Mouse (Mus musculus) bone marrow macrophage, adult 2 months (primary cell): ENCODE measurements around the gene Mmachc. TPM values are rescaled to one million over a fixed set of nuclear protein-coding genes. Genes with fewer than 3 reads are reported as not detected.

Experiments
- H3K27ac ChIP-seq: 2 replicates; pipeline ENCODE4 v1.5.1; 2012; ENCODE audit warnings: low read depth, low read length; ENCODE audit not compliant: insufficient read depth
- H3K4me1 ChIP-seq: 2 replicates; pipeline ENCODE4 v1.6.1; 2012; ENCODE audit warnings: low read length; ENCODE audit not compliant: control insufficient read depth, insufficient read depth
- H3K4me3 ChIP-seq: 2 replicates; pipeline ENCODE4 v1.5.1; 2012; ENCODE audit warnings: mild to moderate bottlenecking, low read length, moderate library complexity; ENCODE audit not compliant: insufficient read depth
- CTCF ChIP-seq: IDR thresholded peaks from 2 replicates; pipeline ENCODE4 v1.5.1; 2012; ENCODE audit warnings: low read depth, mild to moderate bottlenecking, low read length, moderate library complexity
- POLR2A ChIP-seq: IDR thresholded peaks from 2 replicates; pipeline ENCODE4 v1.6.1; 2012; ENCODE audit warnings: mild to moderate bottlenecking, low read depth, low read length, borderline replicate concordance
- polyA plus RNA-seq: library from polyadenylated mRNA; stranded (reverse); fragments of >200 nt; gene quantifications from 2 replicates; pipeline ENCODE4 v1.2.4, GENCODE M21; 2012; ENCODE audit not compliant: missing spikeins, insufficient read depth, insufficient read length

Gene Mmachc
- polyA plus RNA-seq, 1 experiment = 4.5 TPM

DNA sequence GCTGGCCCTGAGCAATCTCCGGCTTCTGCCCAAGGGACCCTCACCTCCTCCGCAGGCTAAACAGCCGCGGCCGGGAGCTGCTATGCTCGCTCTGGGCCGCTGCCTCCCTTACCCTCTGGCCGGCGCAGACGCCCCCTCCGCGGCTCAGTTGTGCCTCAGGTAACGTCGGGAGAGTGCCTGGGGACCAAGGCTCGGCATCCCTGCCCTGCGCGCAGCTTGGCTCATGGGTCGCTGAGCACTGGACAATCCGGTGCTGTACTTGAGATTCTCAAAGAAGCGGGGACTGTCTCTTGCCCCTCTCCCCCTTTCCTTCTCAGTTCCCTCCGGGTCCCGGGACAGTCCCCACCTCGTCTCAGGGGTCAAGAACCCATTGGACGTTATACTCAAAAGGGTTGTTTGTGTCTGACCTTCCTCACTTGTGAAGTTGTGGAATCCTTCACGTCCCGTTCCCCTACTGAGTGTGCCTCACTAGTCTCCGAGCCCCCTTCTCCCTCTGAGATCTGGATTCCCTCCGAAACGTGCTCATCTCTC, 13.0 kb upstream of the Mmachc start:
- TF ChIP-seq CTCF = no peak
- no peak for TF ChIP-seq POLR2A
- Histone ChIP-seq H3K4me1 (peaks cover 6% of the 10 kb centered on the region), H3K4me3 (peak overlapping the region; percentile 80), H3K27ac (peak overlapping the region; percentile 26)

DNA sequence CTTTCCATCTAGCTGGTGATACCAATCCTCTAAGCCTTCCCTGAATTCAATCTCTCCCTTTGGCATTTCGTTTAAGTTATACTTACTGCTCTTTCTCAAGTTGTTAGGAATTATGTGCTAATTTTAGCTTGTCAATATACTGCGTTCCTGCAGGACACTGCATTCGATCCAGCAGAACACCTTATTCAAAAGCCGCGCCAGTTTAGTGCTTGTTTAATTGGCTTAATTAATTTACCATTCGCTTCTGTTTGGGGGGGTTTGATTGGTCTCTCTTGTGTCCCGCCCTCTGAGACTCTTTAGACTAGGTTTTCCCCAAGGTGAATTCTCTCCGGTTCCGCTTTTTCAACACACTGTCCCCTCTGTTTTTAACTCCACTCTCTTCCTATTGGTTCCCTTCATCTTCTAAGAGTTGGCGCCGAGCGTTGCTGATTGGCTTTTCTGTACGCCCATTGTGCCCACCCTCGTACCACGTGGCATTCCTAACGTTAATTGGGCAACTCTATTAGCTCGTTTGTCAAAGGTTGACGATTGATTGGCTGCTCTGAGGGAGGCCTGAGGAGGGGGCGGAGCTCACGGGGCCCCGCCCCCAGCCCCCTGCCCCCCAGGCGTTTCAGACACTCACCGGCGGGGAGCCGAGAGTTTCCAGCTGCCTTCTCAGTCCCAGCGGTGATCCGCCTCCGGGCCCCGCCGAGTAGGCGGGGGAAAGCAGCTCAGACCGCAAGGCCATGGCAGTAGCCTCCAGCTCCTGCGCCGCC, 12.3 kb upstream of the Mmachc start, which contains the start of gene Tesk2:
Gene Tesk2, plus strand, starts transcription at position 606 of the 755 bp plus-strand sequence.
- H3K4me1 ChIP-seq = peaks cover 6% of the 10 kb centered on the region
- H3K27ac ChIP-seq = peak within 1 kb of the TSS; percentile 26
- H3K4me3 ChIP-seq = peak within 1 kb of the TSS; percentile 80
- TF ChIP-seq CTCF (no peak), POLR2A (no peak)

DNA sequence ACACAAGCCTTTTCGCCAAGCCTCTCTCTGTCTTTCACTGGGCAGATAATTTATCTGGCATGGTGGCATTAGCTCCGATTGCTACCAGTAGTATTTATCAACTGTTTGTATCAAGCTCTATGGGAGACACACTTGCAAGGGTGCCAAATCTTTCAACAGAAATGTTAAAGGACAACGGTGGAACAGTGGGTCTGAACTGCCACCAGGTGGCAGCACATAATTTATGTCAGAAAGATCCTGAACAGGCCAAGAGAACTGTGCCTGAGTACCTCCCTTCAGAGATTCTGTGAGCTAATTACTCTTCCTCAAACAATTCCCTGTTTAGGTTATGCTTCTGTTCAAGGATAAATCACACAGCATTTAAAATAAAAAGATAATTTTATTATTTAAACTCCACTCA, 11.2 kb upstream of the Mmachc start:
- H3K4me1 ChIP-seq = peaks cover 4% of the 10 kb centered on the region
- H3K27ac ChIP-seq = no peak overlapping the region
- TF ChIP-seq POLR2A (no peak), CTCF (no peak)
- H3K4me3 ChIP-seq = no peak overlapping the region

DNA sequence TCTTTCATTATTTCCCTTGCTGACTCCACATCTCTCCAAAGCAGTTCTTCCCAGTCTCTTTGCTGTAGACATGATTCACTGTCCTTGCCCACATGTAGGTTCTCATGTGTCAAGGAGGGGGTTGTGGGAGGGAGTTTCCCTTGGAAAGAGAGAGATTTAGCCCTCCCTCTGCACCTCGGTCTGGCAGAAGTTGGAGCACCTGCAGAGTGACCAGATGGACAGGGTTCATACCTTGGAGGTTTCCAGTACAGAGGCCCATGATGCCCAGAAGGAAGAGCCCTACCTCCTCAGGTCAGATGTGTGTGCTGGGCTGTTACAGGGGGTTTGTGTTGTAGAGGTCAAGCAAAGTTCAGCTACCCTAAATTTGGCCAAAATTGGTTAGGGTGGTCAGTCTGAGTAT, 4.3 kb upstream of the Mmachc start:
- no peak for TF ChIP-seq CTCF
- Histone ChIP-seq H3K4me1 (peaks cover 6% of the 10 kb centered on the region), H3K27ac (no peak overlapping the region), H3K4me3 (no peak overlapping the region)

DNA sequence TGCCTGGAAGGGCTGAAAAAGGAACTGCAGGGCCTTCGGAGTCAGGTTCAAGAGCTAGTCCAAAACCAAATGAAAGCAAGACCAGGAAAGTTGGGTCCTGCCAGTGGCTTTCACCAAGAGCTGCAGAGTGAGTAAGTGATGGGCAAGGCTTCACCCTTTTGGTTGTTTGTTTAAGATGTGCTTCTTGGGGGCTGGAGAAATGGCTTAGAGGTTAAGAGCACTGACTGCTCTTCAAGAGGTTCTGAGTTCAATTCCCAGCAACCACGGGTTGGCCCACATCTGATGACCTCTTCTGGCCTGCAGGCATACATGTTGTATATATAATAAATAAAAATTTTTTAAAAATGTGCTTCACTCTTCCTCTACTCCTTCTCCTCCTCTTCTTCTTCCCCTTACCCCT, 1.9 kb upstream of the Mmachc start:
- Histone ChIP-seq H3K4me3 (no peak overlapping the region), H3K27ac (no peak overlapping the region), H3K4me1 (peaks cover 9% of the 10 kb centered on the region)
- TF ChIP-seq CTCF (no peak), POLR2A (no peak)

DNA sequence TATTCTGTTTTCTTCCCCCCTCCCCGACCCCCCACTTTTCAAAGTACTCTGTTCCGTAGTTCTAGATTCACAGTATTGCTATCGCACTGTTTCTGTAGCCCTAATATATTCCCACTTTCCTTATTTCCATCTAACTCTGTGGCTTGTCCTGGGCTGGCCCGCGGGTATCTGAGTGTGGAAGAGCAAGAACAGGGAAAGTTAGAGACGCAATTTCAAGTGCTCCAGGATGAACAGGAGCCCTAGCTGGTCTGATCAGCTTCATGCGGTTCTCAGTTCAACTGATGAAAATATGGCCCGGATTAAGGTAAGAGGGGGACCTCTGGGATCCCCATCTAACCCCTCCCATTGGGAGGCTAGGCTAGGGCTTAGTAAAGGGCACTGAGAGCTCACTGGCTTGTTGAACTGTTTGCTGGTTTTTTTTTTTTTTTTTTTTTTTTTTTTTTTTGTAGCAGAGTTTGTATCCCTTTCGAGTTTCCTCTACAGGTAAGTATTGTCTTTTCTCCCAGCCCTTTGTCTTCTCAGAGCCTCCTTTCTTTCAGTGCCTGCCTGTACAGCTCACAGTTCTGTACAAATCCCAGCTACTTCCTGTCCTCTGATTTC, 685 bp upstream of the Mmachc start:
- Histone ChIP-seq H3K4me1 (peaks cover 9% of the 10 kb centered on the region), H3K4me3 (peak overlapping the region; percentile 80), H3K27ac (no peak overlapping the region)
- TF ChIP-seq POLR2A = no peak

DNA sequence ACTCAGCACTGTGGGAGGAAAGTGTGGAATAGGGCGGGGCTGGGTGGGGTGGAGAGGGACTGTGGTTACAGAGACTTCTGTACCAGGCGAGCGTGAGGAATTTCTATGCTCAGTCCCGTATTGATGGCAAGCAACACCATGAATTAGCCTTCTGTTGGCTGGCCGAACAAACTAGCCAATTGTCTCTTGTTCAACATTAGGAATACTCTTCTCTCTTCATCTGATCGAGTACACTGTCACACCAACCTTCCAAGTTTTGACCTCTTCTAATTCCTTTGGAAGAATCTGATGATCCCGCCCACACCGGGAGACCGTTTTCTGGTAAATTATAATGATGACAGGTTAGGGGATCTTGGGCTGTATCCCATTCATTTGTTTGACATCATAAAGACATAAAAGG, 540 bp downstream of the Mmachc start:
- TF ChIP-seq CTCF = no peak
- TF ChIP-seq POLR2A = no peak
- Histone ChIP-seq H3K27ac (0 out of 2 replicates have a peak overlapping the region, but pooled peaks have one; percentile 7), H3K4me3 (peak overlapping the region; percentile 80), H3K4me1 (peaks cover 9% of the 10 kb centered on the region)

DNA sequence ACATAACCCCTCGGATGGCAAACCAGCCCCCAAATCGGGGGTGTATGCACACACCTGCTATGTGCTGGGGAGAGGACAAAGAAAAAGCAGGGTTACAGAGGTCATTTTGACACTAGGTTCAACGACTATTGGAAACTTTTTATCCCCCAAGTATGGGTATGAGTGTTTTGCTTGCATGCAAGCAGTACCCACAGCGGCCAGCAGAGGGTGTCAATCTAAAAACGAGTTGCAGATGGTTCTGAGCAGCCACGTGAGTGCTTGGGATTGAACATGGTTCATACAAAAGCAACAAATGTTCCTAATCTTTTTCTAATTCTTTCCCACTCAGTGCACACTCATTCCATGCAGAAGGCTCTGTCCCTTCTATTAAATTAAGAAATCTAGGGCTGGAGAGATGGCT, 4.4 kb downstream of the Mmachc start:
- TF ChIP-seq CTCF (peak; percentile 56), POLR2A (no peak)
- no peak overlapping the region for H3K27ac ChIP-seq
- 0 out of 2 replicates have a peak, but pooled peaks cover 3% of the 10 kb centered on the region for H3K4me1 ChIP-seq
- H3K4me3 ChIP-seq = no peak overlapping the region

DNA sequence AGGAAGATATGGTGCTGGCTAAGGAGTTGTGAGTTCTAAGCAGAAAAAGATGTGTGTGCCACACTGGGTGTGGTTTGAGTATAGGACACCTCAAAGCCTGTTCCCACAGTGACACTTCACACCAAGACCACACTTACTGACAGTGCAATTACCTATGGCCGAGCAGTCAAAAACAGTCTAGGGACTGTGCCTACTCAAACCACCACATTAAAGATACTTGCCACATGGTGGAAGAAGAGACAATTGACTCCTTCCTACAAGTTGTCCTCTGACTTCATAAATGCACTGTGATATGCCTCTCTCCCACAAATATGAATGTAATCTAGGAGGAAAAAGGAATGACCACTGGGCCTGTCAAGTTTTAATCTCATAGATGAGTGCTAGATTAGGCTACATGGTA, 7.2 kb downstream of the Mmachc start:
- no peaks in the 10 kb centered on the region for H3K4me1 ChIP-seq
- TF ChIP-seq POLR2A (no peak), CTCF (no peak)
- no peak overlapping the region for H3K27ac ChIP-seq
- no peak overlapping the region for H3K4me3 ChIP-seq

DNA sequence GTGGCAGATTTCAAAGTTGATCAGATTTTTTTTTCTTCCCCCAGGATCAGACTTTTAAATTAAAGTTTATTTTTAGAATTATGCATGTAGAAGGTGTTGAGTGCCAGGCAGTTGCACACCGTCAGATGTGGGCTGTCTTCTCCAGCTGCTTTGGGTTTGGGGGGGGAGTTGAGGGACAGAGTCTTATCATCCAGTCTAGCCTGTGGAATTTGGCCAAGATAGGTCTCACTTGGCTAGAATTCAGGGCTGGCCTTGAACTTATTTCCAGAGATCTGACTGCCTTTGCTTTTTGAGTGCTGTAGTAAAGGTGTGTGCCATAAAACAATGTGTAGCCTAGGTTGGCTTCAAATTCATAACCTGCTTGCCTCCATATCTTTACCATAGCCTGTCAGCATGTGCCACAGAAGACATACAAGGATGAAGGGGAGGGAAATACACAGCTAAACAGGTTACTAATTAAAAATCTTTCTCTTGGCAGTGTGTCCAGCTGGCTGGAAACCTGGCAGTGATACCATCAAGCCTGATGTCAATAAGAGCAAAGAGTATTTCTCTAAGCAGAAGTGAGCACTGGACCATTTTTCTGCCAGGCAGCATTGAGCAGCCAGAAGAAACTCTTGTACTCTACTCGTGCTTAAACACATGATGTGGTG, 9.4 kb downstream of the Mmachc start:
- no peak overlapping the region for H3K4me3 ChIP-seq
- H3K4me1 ChIP-seq = no peaks in the 10 kb centered on the region; the same call in 1 of the 2 replicates
- no peak for TF ChIP-seq CTCF
- TF ChIP-seq POLR2A = no peak
- H3K27ac ChIP-seq = no peak overlapping the region
